Mouse (Mus musculus) embryonic facial prominence, embryonic 10.5 days (tissue): ENCODE data around the gene Ddb1. TPM values are rescaled to one million over a fixed set of nuclear protein-coding genes. Genes with fewer than 3 reads are reported as not detected.

Experiments used
- DNase-seq: peaks from one replicate; pipeline ENCODE4 v3.0.0-alpha.2; 2017; ENCODE audit warnings: low spot score
- H3K27ac ChIP-seq: fragments of 300-500 bp; sonication (generic); replicated peaks from 2 replicates; pipeline ENCODE4 v1.5.1; 2016; ENCODE audit warnings: mild to moderate bottlenecking
- H3K27me3 ChIP-seq: fragments of 300-500 bp; sonication (generic); replicated peaks from 2 replicates; pipeline ENCODE4 v1.6.1; 2016; ENCODE audit warnings: low read depth, mild to moderate bottlenecking; ENCODE audit not compliant: poor library complexity, severe bottlenecking
- H3K36me3 ChIP-seq: fragments of 300-500 bp; sonication (generic); replicated peaks from 2 replicates; pipeline ENCODE4 v1.6.1; 2016; ENCODE audit warnings: mild to moderate bottlenecking, moderate library complexity
- H3K4me1 ChIP-seq: fragments of 300-500 bp; sonication (generic); 2 replicates; pipeline ENCODE4 v1.6.1; 2016
- H3K4me3 ChIP-seq: fragments of 300-500 bp; sonication (generic); 2 replicates; pipeline ENCODE4 v1.5.1; 2016; ENCODE audit warnings: mild to moderate bottlenecking, moderate library complexity
- H3K9me3 ChIP-seq: fragments of 300-500 bp; sonication (generic); 2 replicates; pipeline ENCODE4 v1.6.1; 2016; ENCODE audit warnings: mild to moderate bottlenecking
- WGBS: fragments of 180-500 bp; shearing (Covaris S2); methylation state at CpG from one replicate; pipeline ENCODE4 v1.1.7; 2016; 5-methylcytosine and 5-hydroxymethylcytosine counted together
- polyA plus RNA-seq: library from polyadenylated mRNA; unstranded; fragments of >200 nt; fragmentation: Nextera tagmentation; extraction: Ambion mirVana; gene quantifications from 2 replicates; pipeline ENCODE4 v1.2.1, GENCODE M21; 2016

The Ddb1 gene
- polyA plus RNA-seq, 1 experiment from 2014 or later = 483 TPM

DNA sequence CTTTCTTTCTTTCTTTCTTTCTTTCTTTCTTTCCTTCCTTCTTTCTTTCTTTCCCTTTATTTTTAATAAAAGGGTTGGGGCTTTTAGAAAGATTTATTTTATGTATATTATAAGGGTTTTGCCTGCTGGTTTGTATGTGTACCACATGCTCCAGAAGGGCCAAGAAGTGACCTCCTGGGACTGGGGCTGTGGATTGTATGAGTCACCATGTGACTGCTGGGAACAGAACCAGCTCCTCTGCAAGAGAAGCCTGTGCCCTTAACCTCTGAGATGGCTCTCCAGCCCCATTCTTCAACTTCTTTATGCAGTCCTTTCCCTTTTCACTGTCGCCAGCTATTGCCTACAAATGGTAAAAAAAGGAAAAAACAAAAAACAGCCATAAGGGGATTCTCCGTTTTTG lies 40.5 kb downstream of the Ddb1 start:
- peaks cover 9% of the 10 kb centered on the region; the same call in 1 of the 2 replicates for H3K4me1 ChIP-seq
- 86% methylated on average over 2 of the region's 2 CpGs for WGBS

DNA sequence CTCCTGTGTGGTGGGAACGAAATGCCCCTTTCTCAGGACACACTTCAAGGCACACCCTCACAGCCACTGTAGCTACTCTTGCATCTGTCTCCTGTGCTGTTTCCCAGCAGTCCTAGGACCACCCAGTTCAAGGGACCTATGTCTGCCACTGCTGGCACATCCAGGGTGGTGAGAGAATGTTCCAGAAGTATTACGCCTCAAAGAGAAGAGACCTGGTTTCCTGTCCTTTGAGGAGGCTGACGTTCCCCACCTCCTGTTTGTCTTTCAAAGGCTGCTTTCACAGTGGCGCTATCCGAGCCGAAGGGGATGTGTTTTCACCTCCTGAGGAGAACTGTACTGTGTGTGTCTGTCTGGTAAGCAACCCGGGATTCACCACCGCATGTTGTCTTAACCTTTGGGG lies 43.0 kb downstream of the Ddb1 start:
- DNase-seq = no peak
- no peaks in the 10 kb centered on the region for H3K36me3 ChIP-seq
- no peak overlapping the region for H3K27ac ChIP-seq
- H3K4me1 ChIP-seq = 0 out of 2 replicates have a peak, but pooled peaks cover 5% of the 10 kb centered on the region
- no peaks in the 10 kb centered on the region for H3K9me3 ChIP-seq
- H3K27me3 ChIP-seq = no peaks in the 10 kb centered on the region
- no peak overlapping the region for H3K4me3 ChIP-seq
- WGBS = 78% methylated on average over 8 of the region's 8 CpGs

More for the DNA sequence above, 40.5 kb downstream of the Ddb1 start:
- H3K27ac ChIP-seq = no peak overlapping the region
- no peaks in the 10 kb centered on the region for H3K9me3 ChIP-seq
- H3K27me3 ChIP-seq = no peaks in the 10 kb centered on the region
- DNase-seq = no peak
- no peak overlapping the region for H3K4me3 ChIP-seq
- no peaks in the 10 kb centered on the region for H3K36me3 ChIP-seq

DNA sequence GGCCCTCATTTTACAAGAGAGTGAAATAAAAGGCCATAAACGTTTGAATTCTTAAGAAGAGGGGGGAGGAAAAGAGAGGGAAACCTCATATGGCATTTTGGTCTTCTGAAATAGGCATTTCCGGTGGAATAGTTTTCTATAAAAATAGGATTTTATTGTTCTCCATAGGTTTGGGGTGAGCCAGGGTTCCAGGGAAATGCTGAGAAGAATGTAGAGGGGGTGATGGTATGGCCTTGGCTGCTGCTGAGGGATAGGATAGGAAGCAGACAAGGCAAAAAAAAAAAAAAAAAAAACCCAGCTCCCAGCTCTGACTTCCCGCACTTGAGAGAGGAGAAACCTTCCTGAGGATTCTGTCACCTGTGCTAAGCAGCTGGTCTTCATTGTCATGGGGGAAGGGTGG lies 50.9 kb downstream of the Ddb1 start:
- Histone ChIP-seq H3K27me3 (no peaks in the 10 kb centered on the region), H3K36me3 (no peaks in the 10 kb centered on the region), H3K9me3 (no peaks in the 10 kb centered on the region), H3K4me3 (no peak overlapping the region), H3K27ac (0 out of 2 replicates have a peak overlapping the region, but pooled peaks have one; percentile 5), H3K4me1 (peaks cover 11% of the 10 kb centered on the region)
- no peak for DNase-seq
- 66% methylated on average over 3 of the region's 3 CpGs for WGBS

DNA sequence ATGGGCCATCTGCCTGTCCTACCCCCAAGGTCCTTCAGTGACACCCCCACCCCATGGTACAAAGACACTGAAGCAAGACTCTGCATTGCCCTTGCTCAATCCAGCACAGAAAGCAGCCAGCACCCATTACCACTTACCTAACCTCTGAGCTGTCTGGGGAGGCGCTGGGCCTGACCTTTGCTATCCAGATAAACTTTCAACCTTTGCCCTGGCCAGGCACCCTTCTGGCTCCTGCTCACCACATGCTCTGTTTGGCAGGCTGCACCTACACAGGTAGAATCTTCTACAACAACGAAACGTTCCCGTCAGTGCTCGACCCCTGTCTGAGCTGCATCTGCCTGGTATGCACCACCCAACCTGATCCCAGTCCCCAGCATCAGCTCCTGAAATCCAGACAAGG lies 52.6 kb downstream of the Ddb1 start:
- Histone ChIP-seq H3K36me3 (no peaks in the 10 kb centered on the region), H3K27me3 (no peaks in the 10 kb centered on the region), H3K27ac (no peak overlapping the region), H3K4me1 (peaks cover 11% of the 10 kb centered on the region), H3K9me3 (no peaks in the 10 kb centered on the region), H3K4me3 (no peak overlapping the region)
- DNase-seq = no peak
- WGBS = 84% methylated on average over 5 of the region's 5 CpGs

DNA sequence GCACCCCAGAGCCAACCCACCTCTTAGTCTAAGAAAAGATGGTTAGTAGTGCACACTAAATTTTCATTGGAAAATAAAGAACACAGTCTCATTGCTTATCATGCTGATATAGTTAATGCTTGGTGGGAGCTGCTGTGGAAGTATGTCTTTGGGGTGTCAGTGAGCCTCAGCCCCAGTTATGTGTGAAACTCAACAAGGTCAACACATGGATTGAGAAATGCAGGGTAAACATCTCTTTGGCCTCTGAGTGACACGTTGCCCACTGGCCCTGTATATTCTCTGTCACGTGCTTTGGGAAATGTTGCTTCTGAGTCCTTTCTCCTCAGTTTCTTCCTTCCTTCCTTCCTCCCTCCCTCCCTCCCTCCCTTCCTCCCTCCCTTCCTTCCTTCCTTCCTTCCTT lies 53.3 kb downstream of the Ddb1 start:
- H3K36me3 ChIP-seq = no peaks in the 10 kb centered on the region
- no peak overlapping the region for H3K27ac ChIP-seq
- WGBS = 84% methylated on average over 2 of the region's 2 CpGs
- no peak overlapping the region for H3K4me3 ChIP-seq
- H3K27me3 ChIP-seq = no peaks in the 10 kb centered on the region
- H3K4me1 ChIP-seq = peaks cover 11% of the 10 kb centered on the region
- no peak for DNase-seq
- H3K9me3 ChIP-seq = no peaks in the 10 kb centered on the region

- no peaks in the 10 kb centered on the region for H3K27me3 ChIP-seq
- H3K9me3 ChIP-seq = no peaks in the 10 kb centered on the region
- H3K36me3 ChIP-seq = no peaks in the 10 kb centered on the region
- H3K27ac ChIP-seq = no peak overlapping the region
- DNase-seq = no peak
- H3K4me3 ChIP-seq = no peak overlapping the region
- H3K4me1 ChIP-seq = peaks cover 9% of the 10 kb centered on the region
- WGBS = 76% methylated on average over 5 of the region's 5 CpGs
Observed at GRCm38 (mm10) chr19:10661373-10661772, 56.2 kb downstream of the Ddb1 start.

GRCm38 (mm10) chr19:10661919-10662318 lies 56.8 kb downstream of the Ddb1 start:
- no peak overlapping the region for H3K4me3 ChIP-seq
- no peaks in the 10 kb centered on the region for H3K9me3 ChIP-seq
- 85% methylated on average over 2 of the region's 2 CpGs for WGBS

GRCm38 (mm10) chr19:10662665-10663064 lies 57.5 kb downstream of the Ddb1 start:
- Histone ChIP-seq H3K9me3 (no peaks in the 10 kb centered on the region), H3K27ac (no peak overlapping the region), H3K4me1 (peaks cover 4% of the 10 kb centered on the region; the same call in 1 of the 2 replicates), H3K4me3 (no peak overlapping the region), H3K36me3 (no peaks in the 10 kb centered on the region), H3K27me3 (no peaks in the 10 kb centered on the region)
- no peak for DNase-seq
- 63% methylated on average over 3 of the region's 3 CpGs for WGBS

More at GRCm38 (mm10) chr19:10661919-10662318, 56.8 kb downstream of the Ddb1 start:
- no peak for DNase-seq
- Histone ChIP-seq H3K27ac (no peak overlapping the region), H3K36me3 (no peaks in the 10 kb centered on the region), H3K4me1 (peaks cover 5% of the 10 kb centered on the region; the same call in 1 of the 2 replicates), H3K27me3 (no peaks in the 10 kb centered on the region)

GRCm38 (mm10) chr19:10665093-10665492 lies 60.0 kb downstream of the Ddb1 start:
- Histone ChIP-seq H3K4me1 (no peaks in the 10 kb centered on the region), H3K36me3 (no peaks in the 10 kb centered on the region), H3K27me3 (no peaks in the 10 kb centered on the region), H3K27ac (no peak overlapping the region), H3K9me3 (no peaks in the 10 kb centered on the region), H3K4me3 (no peak overlapping the region)
- 60% methylated on average over 3 of the region's 3 CpGs for WGBS
- no peak for DNase-seq

- H3K27me3 ChIP-seq = no peaks in the 10 kb centered on the region
- H3K27ac ChIP-seq = no peak overlapping the region
- H3K36me3 ChIP-seq = no peaks in the 10 kb centered on the region
- WGBS = 23% methylated on average over 2 of the region's 2 CpGs
- no peak overlapping the region for H3K4me3 ChIP-seq
- H3K4me1 ChIP-seq = no peaks in the 10 kb centered on the region
- DNase-seq = peak; percentile 68
- no peaks in the 10 kb centered on the region for H3K9me3 ChIP-seq
Observed at GRCm38 (mm10) chr19:10665499-10665898, 60.4 kb downstream of the Ddb1 start.

DNA sequence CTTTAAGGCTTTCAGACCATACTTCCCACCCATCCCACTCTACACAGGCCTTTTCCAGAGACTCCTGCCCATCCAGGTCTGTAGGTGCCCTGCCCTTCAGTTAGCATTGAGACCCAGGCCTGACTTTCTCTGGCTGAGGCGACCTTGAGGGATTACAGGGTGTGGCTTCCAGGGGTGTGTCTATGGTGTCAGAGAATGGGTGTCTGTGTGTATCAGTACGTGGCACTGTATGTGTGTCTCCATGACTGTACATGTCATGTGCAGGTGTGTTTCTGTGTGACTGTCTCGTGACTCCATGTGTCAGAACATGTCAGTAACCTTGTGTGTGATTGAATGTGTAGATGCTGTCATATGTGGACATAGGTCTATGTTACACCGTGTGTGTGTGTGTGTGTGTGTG lies 66.2 kb downstream of the Ddb1 start:
- no peaks in the 10 kb centered on the region for H3K27me3 ChIP-seq
- WGBS = 81% methylated on average over 4 of the region's 4 CpGs
- H3K36me3 ChIP-seq = no peaks in the 10 kb centered on the region
- H3K4me1 ChIP-seq = no peaks in the 10 kb centered on the region
- no peak overlapping the region for H3K4me3 ChIP-seq
- no peaks in the 10 kb centered on the region for H3K9me3 ChIP-seq
- H3K27ac ChIP-seq = no peak overlapping the region
- DNase-seq = no peak

DNA sequence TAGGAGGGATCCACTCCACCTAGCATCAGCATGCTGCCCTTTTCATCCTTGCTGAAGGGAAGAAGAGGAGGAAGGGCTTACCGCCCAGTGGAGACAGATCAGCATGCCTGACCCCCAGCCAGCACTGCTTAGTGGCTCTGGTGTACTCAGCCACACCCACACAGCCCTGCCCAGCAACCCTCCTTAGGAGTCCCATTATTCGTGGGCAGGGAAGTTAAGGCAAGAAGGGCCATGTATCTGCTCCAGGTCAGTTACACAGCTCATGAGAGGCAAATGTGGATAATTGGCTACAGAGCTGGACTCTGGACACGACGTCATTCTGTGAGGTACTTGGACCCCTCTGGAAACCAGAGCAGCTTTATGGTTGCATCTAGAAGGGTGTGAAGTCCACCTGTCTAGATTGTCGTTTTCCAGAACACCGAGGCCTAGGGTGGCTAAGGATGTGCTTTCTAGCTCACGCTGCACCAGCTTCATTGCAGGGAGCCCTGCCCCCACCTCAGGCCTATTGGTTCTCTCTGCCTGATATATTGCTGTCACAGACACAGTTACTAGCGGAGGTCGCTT lies 66.8 kb downstream of the Ddb1 start:
- no peak for DNase-seq
- Histone ChIP-seq H3K27me3 (no peaks in the 10 kb centered on the region), H3K36me3 (no peaks in the 10 kb centered on the region), H3K27ac (no peak overlapping the region), H3K4me1 (no peaks in the 10 kb centered on the region), H3K9me3 (no peaks in the 10 kb centered on the region), H3K4me3 (no peak overlapping the region)
- 75% methylated on average over 9 of the region's 9 CpGs for whole genome bisulfite sequencing

GRCm38 (mm10) chr19:10673275-10673674 lies 68.1 kb downstream of the Ddb1 start:
- WGBS = 59% methylated on average over 1 of the region's 1 CpGs
- no peak overlapping the region for H3K27ac ChIP-seq
- no peaks in the 10 kb centered on the region for H3K4me1 ChIP-seq
- DNase-seq = no peak
- no peaks in the 10 kb centered on the region for H3K27me3 ChIP-seq
- H3K4me3 ChIP-seq = no peak overlapping the region
- no peaks in the 10 kb centered on the region for H3K36me3 ChIP-seq
- H3K9me3 ChIP-seq = no peaks in the 10 kb centered on the region
